Mouse (Mus musculus): ENCODE results near the gene Gars. TPM values are rescaled to one million over a fixed set of nuclear protein-coding genes. Genes with fewer than 3 reads are reported as not detected.

The Gars gene
- total RNA-seq, 1 experiment from 2014 or later = 58.1 TPM

DNA sequence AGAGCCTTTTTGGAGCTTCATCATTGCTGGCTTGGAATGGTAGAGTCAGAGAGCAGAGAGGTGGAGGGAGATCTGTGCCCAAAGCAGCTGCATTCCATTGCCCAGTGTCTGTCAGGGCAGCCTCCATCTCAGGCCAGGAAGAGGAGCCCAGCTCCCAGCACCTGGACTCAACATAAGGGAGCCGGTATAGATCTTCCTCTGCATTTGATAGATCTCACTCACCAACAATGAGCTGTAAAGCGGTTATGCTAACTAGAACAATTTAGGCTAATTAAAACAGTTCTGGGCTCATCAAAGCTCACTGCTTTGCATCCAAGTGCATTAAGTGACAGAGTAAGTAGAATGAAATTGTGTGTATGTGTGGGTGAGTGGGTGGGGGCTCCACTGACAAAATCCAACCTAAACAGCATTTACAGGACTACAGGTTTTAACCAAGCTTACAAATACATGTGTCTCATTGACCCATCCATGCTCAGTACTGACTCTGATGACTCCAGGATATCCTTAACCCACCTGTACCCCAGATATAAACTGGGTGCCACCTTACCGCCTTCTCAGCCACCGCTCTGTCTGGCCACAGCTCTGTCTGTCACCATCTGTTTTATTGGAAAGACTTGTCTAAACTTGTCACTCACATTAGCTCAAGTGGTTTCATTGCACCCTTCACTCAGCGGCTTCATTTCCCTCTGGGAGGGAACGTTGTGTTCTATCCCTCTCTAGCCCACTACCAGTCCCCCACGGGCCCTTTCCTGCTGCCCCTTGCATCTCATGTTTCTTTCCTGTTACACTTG, 44.6 kb downstream of the Gars start:
- ATAC-seq (ENCODE audit: extremely low read depth, insufficient number of reproducible peaks, low FRiP score, poor library complexity, severe bottlenecking) = no peak

DNA sequence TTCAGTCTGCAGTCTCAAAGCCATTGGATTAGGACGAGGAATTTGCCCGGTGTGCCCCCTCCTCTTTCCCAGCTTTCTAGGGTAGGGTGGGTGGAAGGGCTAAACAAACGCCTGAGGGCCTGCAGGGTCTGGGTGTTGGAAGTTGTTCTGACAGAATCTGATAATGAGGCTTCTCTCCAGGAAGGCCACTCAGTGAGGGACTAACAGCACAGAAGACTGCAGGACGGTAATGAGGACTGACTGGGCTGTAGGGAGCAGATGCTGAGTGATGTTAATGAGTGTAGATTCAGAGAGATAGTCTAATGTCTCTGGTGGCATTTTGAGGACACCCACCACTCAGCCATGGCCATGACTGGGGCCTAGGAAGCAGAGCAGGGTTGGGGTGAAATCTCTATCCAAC, 49.5 kb downstream of the Gars start:
- no peak for ATAC-seq (ENCODE audit: extremely low read depth, insufficient number of reproducible peaks, low FRiP score, poor library complexity, severe bottlenecking)

DNA sequence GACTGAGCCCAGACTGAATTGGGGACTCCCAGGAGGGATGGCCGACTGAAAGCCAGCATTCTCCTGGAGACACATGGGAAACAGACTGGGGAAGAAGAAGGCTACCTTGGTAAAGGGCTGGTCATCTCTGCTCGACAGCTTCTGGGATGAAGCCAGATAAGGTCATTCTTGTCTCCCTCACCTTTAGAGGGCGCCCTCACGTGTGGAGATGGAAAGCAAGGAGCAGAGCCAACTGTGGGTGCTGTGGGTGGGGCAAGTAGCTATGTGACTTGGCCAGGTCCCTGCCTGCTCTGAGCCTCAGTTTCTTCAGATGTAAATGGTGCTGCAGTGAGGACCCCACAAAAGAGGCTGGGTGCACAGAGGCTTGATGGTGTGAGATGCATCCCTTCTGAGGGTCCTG, 52.8 kb downstream of the Gars start:
- no peak for ATAC-seq (ENCODE audit: extremely low read depth, insufficient number of reproducible peaks, low FRiP score, poor library complexity, severe bottlenecking)

DNA sequence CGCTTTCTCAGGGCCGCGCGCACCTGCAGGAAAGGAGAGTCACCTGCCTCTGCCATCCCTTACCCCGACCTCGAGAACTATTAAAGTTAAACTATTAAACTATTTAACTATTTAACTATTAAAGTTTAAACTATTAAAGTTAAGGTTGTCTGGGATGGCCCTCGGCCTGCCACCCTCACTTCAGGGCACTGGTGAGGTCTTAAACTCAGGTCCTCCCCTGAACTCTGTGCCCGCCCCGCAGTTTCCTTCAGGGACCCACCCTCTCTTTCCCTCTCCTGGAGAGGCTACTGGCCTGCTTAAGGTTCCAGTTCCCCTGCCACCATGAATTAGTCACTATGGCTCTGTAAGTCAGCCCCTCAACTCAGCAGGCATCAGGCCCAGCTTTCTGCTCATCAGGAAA, 53.6 kb downstream of the Gars start:
- no peak for ATAC-seq (ENCODE audit: extremely low read depth, insufficient number of reproducible peaks, low FRiP score, poor library complexity, severe bottlenecking)

DNA sequence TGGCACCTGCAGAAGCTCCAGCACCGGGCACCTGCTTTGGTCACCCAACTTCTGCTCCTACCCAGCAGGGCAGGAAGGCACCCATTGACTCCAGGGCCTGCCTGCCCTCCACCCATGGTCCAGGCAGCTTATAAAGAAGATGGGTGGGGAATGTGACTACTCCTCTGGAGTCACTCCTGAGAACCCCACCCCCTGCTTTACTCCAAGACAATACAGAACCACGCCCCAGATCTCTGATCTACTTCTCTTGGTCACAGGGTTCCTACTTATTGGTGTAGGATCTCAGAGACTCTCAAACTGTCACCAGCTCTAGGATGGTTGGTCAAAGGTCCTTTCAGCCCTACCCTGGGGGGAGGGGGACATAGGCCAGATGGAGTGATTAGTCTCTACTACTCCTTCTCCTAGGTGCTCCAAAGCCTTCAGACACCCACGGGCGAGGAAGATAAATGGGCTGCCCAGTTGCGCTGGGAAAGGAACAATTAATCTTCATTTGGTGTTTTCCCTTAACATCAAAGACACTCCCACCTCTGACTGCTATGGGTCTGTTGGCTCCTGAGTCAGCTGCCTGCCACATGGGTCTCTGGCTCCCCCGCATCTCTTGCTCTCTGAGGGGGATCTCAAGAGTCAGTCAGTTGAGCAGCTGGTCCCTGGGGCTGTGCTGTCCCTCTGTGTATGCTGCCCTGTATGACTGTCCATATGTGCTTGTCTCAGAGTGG, 55.8 kb downstream of the Gars start:
- ATAC-seq (ENCODE audit: extremely low read depth, insufficient number of reproducible peaks, low FRiP score, poor library complexity, severe bottlenecking) = no peak

DNA sequence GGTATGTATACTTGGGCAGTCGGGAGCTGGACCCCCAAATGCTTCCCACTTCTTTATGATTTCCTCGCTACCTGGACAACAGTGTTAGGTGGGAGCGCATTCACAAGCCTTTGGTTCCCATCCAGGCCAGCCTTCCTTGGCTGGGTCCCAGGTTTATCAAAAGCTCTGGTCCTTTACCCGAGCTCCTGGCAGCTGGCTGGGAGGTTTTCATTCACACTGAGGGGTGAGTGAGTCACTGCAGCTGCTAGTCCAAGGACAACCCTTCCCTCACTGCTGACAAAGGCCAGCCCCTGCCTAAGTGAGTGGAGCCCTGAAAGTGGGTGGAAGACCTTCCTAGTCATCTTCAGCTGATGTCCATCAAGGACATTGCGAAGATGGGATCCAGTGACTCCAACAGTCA, 60.2 kb downstream of the Gars start:
- no peak for ATAC-seq (ENCODE audit: extremely low read depth, insufficient number of reproducible peaks, low FRiP score, poor library complexity, severe bottlenecking)

DNA sequence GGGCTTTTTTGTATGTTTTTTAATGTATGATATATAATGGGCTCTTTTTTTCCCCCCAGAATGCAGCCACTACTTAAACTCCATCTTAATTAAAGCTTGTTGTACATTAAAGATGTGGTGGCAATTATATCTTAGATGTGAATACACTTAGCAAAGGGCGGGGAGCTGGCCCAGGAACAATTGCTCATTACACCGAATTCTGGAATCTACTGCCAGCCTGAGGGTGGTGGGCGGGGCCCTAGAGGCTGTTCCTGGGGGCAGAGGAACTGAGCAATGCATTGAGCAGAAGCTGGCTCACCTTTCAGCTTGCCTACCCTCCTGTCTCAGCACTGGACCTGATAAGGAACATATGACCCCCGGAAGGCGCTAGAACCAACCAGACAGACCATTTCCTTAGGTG, 60.8 kb downstream of the Gars start:
- ATAC-seq (ENCODE audit: extremely low read depth, insufficient number of reproducible peaks, low FRiP score, poor library complexity, severe bottlenecking) = no peak

DNA sequence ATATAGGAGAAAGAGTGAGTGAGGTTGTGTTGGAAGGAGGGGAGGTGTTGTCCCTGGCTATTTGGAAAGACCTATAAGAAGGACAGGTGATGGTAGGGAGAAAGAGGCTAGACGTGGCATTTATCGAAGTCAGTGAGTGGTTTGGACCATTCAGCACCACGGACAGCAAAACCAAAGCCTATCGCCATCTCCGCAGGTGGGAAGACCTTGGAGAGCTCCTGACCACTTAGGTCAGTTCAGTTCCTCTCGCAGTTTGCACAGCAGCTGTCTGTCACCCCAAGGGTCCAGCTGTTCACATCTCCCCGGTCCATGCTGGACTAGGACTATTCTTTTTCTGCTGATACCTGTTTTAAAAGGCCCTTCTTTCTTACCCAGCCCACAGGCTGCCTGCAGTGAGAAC, 70.6 kb downstream of the Gars start:
- ATAC-seq (ENCODE audit: extremely low read depth, insufficient number of reproducible peaks, low FRiP score, poor library complexity, severe bottlenecking) = no peak

DNA sequence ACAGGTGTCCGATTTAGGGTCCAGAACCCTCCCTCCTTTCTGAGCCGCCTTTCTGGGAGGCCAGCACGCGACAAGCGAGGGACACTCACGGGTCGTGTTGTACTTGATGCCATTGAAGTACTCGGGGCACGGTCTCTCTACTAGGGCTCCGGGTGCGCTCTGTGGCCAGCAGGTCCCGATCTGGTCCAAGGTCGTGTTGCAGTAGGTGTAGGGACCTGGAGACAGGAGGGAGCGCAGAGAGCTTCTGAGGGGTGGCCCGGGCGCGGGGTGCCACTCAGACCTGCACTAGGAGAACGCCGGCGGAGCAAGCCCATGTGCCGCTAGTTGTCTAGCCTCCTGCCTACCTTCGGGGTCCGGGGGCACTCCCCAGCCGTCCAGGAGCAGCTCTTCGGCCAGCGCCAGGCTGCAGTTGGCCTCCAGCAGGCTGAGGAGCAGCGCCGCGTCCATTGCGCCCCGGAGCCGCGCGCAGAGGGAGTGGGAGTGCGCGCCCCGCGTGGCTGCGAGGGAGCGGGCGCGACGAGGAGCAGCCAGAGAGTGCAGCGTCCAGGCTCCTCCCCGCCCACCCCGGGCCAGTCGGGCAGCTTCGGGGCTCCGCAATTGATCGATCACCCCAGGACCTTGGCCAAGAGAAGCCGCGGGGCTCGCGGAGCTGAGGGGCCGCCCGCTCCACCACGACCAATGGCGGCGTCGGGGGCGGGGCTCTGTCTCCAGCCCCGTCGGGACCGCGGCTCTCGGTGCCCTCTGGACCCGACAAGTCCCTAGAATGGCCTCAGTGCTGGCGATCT, 79.7 kb downstream of the Gars start:
- no peak for ATAC-seq (ENCODE audit: extremely low read depth, insufficient number of reproducible peaks, low FRiP score, poor library complexity, severe bottlenecking)

DNA sequence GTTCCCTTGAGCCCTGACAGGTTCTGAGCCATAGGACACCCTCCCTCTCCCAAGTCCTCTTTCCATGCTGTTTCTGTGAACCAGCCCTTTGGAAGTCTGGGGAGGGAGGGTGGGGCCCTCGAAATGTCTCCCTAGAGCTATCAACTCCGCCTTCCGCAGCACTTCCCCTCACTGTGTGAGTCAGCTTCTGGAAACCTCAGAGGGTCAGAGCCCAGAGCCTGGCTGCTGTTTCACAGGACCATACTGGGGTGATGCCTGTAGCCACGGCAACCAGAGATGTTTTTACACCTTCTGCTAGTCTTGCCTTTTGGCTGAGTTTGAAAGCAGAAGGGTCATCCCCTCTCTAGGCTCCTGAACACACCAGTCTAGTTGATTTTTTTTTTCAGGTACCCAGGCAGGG, 85.2 kb downstream of the Gars start:
- ATAC-seq (ENCODE audit: extremely low read depth, insufficient number of reproducible peaks, low FRiP score, poor library complexity, severe bottlenecking) = no peak

DNA sequence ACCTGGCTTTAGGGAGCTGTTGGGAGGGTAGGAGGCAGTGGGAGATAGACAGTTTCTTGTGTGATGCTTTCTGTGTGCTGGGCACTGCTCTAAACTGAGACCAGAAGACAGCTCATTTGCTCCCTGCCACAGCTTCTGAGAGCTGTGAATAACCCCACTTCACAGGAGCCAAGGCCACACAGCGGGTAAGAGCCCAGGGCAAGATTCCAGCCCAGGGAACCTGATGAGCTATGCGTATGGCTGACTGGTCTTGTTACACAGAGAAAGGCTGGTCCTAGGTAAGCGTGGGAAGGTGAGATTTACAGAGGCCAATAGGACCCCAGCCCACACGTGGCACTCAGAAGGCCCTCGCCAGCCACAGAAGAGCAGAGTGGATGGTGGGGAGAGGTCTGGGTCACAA, 88.8 kb downstream of the Gars start:
- no peak for ATAC-seq (ENCODE audit: extremely low read depth, insufficient number of reproducible peaks, low FRiP score, poor library complexity, severe bottlenecking)

DNA sequence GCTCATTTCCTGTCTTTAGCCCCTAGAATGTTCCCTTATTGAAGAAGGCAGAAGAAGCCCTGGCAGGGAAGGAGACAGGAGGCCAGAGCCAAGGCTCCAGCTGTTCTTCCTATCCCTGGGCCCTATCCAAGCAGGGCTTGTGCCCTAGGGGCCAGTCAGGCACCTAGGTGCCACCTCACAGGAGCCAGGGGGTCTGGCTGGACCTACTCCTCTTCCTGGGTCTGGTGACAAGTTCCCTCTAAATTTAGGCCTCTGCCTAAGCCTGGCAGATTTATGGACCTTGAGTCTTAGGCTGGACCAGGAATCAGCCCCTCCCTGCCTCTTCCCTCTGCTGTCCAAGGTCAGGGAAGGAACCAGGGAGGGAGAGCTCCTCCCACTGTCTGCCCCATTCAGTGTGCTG, 90.6 kb downstream of the Gars start:
- ATAC-seq (ENCODE audit: extremely low read depth, insufficient number of reproducible peaks, low FRiP score, poor library complexity, severe bottlenecking) = no peak

Other genes with a start within 250 kb of the Gars start
- gene Znrf2, start 221.1 kb upstream of the Gars start, total RNA-seq (2017) = 77.5 and 85.1 TPM in 2 replicates
- gene Nod1, start 65.4 kb upstream of the Gars start, total RNA-seq (2017) = 44.9 and 46.8 TPM in 2 replicates
- 35.7 and 57.7 TPM in 2 replicates for gene Ggct, start 45.1 kb upstream of the Gars start, total RNA-seq (2017)
- gene Crhr2, start 95.0 kb downstream of the Gars start, total RNA-seq (2017) = not detected in 2 replicates
- not detected in 2 replicates for gene Inmt, start 137.0 kb downstream of the Gars start, total RNA-seq (2017)
- gene Mindy4, start 165.4 kb downstream of the Gars start, total RNA-seq (2017) = not detected in 2 replicates